Mouse (Mus musculus) G1E (cell line): Measurements from ENCODE around the gene Atp8a1.

Source experiments
- CTCF ChIP-seq: IDR thresholded peaks from 2 replicates; pipeline ENCODE4 v1.5.1; 2012; ENCODE audit warnings: low read depth, low read length, inconsistent platforms, mixed read lengths
- GATA1 ChIP-seq: IDR thresholded peaks from 2 replicates; pipeline ENCODE4 v1.6.1; 2012; ENCODE audit warnings: borderline replicate concordance, low read length, inconsistent platforms, mixed read lengths
- GATA2 ChIP-seq: IDR thresholded peaks from 2 replicates; pipeline ENCODE4 v1.6.1; 2012; ENCODE audit warnings: low read depth, low read length, inconsistent platforms, borderline replicate concordance
- TAL1 ChIP-seq: conservative IDR thresholded peaks from 2 replicates; pipeline ENCODE4 v1.6.1; 2012; ENCODE audit warnings: low read depth, low read length, inconsistent platforms, mixed read lengths

- TF ChIP-seq CTCF: no peak
- no peak for TF ChIP-seq GATA1
- no peak for TF ChIP-seq TAL1
- no peak for TF ChIP-seq GATA2
These were observed 24.6 kb downstream of the Atp8a1 start for GRCm38 (mm10) chr5:67822619-67823018.
